Mouse (Mus musculus) T-helper 1 cell (primary cell): ENCODE results near the gene Pigk.

Experiments
- in situ Hi-C: fragments of 300-600 bp; cut with MboI, MseI; formaldehyde crosslinking; loops from one replicate; pipeline ENCODE4 v1.15.1; 2025; ENCODE audit warnings: high pct_unique_total_duplicates

Pigk gene

DNA sequence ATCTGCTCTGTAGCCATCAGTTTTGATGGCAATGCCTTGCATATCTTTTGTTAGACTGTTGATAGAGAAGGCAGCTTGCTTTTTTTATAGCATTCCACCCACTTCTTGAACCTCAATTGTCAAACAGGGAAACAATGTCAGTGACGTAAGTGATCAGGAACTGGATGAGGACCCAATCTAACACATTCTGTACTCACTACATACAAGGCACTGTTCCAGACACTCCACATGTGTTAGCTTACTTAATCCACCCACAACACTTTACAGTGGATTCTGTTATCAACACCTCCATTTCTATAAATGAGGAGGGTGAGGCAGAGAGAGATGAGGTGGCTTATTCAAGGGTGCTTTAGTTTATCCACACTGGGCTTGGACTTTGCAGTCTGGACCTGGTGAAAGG, 124.0 kb downstream of the Pigk start:
- in situ Hi-C loops = no loop called here

DNA sequence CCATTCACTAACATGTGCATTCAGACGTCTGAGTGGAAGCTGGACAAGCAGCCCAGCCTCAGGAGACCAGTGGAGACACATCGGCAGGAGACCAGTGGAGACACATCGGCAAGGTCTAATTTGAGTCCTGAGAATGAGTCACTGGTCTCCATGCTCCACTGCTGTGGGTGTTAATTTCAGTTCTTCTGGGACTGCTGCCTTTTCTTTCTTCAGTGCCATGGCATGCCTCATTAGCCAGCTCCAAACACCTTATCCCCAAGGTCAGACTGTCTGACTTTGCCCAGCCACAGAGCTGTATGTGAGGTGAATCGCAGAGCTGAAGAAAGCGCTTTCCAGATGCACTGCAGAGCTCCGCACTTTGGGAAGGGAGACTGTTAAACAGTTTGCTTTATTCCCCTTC, 127.4 kb downstream of the Pigk start:
- in situ Hi-C loops = loop anchor here (10.0 kb wide), 1 partner anchor 1726 kb away; no protein-coding TSS in a partner anchor

DNA sequence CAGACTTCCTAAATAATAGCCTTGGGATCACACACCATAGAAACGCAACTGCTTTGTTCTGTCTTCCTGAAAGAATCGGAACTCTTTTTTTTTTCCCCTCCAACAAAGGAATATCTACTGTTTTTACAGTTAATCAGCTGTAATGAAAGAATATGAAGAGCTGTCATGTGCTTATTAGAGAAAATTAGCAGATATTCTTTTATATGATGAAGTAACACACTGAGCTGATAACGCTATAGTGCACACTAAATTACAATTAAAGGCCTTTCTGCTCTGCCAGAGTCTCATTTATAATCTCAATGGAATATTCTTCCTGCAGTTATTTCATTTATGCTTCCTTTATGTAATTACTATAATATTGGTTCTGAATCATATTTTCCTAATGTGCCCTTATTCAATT, 128.7 kb downstream of the Pigk start:
- in situ Hi-C loops = loop anchor here (10.0 kb wide), 1 partner anchor 1728 kb away; no protein-coding TSS in a partner anchor

DNA sequence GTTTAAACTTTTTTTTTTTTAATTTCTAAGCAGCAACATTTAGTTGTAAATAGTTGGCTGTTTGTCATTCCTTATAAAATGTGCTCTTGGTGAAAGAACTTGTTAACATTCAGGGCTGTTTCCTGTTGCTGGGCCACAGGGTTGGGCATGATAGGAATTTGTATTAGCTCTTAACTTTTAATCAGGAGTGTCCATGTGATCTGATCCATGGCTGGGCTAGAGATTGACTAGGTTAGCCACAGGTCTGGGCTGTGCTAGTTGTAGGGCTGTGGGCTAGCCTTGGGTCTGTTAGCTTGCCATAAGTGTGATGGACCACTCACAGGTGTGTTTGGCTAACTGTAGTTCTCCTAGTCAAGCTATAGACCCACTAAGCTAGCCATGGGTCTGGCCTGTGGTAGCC, 130.0 kb downstream of the Pigk start:
- in situ Hi-C loops = loop anchor here (10.0 kb wide), 1 partner anchor 1729 kb away; no protein-coding TSS in a partner anchor

GRCm38 (mm10) chr3:152855006-152855614, 141.2 kb downstream of the Pigk start:
- in situ Hi-C loops = loop anchor here (10.0 kb wide), 1 partner anchor 640 kb away; no protein-coding TSS in a partner anchor

DNA sequence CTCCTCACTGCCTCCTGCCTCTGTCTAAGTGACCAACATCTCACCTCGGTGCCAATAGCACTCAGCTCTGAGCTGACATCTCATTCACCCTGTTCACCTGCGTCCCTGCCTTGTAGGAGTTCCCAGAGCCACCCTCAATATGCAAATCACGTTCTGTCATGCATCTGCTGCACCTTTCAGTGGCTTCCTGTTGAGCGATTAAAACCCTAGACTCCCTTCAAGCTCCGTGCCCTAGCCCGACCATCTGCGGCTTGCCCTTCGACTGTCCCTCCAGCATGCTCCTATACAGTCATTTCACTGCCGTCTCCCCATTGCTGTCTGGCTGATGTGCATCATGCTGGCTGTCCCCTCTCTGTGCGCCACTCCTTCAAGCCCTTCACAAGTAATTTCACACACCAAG, 142.2 kb downstream of the Pigk start:
- in situ Hi-C loops = loop anchor here (10.0 kb wide), 1 partner anchor 639 kb away; no protein-coding TSS in a partner anchor

DNA sequence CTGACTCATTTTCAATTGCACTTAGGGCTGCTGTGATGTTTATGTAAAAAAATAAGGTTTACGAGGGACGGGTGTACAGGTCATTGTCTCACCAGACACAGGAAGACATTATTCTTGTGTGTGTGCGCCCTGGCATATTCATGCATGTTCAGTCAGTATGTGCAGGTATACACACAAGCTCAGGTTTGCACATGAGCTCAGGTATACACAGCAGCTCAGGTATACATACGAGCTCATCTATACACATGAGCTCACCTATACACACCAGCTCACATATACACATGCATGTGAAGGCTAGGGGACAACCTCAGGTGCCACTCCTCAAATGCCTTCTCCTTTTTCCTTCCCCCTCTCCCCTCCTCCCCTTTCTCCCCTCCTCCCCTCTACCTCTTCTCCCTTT, 147.6 kb downstream of the Pigk start:
- in situ Hi-C loops = no loop called here

GRCm38 (mm10) chr3:152861978-152862377, 148.1 kb downstream of the Pigk start:
- in situ Hi-C loops = no loop called here

DNA sequence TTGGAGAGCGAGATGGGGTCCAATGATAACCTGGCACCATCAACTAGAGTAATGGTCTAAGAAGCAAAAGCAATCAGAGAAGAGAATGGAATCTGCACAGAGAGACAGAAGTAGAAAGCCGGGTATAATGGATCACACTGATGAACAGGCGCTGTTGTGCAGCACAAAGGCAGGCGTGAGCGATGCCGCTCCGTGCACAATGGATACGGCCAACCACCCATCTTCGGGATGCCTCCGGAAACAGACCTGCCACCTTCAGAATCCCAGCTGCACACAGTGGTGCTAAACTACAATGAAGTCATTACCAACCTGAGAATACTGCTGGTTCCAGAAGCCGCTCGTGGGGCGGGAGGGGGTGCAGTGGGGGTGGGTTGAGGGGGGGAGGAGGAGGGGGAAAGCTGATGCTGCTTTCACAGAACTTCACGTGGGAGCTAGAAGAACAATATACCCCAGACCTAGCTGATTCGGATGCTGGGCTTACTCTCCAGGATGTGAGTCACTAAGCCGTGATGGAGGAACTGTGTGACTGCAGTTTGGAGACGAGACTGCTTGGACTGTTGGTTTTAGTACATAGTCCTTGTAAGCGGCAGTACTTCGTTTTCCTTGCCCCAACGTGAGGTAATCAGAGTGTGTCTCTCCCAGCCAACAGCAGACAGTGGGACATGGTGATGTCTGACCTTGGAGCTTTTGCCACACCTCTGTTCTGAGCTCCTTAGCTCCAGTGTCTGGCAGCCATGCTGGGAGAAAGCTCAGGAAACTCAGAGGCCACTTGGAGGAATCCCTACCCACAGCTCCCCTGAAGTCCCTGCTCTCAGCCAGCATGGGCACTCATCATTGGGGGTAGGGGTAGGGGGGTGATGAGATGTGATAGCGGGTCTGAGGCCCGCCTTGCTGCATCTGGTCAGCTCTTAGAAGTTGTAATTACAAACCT, 152.4 kb downstream of the Pigk start:
- in situ Hi-C loops = no loop called here

DNA sequence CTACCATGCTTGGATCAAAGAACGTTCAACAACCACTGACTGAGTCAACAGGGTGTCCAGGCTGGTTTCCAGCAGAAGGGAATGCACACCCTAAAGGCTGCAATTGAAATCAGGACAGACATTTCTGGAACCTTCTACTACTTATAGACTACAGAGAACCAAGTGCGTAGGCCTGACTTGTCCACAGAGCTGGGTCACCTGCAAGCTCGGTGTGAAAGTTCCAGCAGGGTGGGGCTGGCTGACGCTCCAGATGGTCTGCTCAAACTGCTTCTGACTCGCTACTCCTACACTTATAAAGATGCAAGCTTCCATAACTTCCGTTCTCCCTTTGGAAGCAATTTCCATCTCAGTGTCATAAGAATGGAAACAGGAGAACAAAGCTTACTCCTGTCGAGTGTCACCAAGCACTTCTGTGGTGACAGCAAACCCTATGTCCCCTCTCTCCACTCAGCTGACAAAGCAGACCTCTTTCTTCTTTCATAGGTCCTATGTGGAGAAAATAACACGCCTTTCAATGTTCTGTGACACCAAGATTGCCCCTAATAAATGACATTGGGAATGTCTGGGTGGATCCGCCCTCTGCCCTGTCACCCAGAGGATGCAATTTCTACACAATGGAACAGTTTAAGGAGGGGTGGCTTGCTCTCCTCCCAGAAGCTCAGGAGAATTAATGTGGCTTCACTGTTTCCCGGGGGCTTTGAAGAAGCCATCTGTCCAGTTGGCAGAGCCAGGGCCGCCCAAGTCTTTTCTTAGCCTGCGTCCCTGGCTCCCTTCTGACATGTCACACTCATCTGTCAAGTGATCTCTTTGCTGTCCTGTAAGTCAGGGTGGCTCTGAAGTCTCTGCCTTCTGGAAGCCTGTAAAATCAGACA, 154.0 kb downstream of the Pigk start:
- in situ Hi-C loops = no loop called here

GRCm38 (mm10) chr3:152872054-152872453, 158.2 kb downstream of the Pigk start:
- in situ Hi-C loops = loop anchor here (5.0 kb wide), 1 partner anchor 90 kb away; no protein-coding TSS in a partner anchor

GRCm38 (mm10) chr3:152872596-152872995, 158.7 kb downstream of the Pigk start:
- in situ Hi-C loops = loop anchor here (5.0 kb wide), 1 partner anchor 90 kb away; no protein-coding TSS in a partner anchor

DNA sequence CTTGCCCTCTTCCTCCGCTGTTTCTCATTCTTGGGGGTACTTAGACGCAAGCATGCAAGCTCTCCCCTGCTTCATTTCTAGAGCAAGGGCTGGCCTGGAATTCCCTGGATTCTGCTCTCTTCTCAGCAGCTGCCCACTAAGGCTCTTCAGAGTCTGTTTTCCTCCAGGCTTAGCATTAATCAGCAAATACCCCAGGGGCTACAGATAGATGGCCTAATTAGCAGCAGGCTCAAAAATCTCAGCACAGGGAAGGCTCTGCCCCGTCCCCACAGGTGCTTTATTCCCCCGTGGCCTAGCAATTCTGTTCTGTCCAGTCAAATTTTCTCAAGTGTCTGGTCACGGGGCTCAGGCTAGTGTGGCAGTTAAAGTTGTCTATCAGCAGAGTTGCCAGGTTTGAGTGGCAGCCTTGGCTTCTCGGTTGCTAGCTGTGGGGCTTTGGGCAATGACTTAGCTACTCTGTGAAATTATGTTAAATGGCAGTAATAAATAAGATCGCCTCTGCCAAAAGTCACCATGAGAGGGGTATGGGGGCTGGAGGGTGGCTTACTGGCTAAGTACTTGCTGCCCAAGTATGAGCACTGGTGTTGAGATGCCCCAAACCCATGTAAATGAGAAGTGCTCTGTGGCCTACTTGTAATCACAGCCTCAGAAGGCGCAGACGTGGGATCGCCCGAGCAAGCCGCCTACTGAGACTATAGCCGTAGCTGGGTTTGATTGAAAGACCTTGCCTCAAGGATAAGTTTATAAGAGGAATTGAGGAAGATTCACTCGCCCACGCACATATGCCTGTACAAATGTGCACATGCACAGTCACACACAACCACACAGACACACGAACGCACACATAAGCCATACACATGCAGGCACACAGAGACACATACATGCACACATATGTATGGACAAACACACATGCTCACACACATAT, 160.8 kb downstream of the Pigk start:
- in situ Hi-C loops = loop anchor here (5.0 kb wide), 1 partner anchor 88 kb away; no protein-coding TSS in a partner anchor

GRCm38 (mm10) chr3:152875723-152876290, 161.9 kb downstream of the Pigk start:
- in situ Hi-C loops = no loop called here

DNA sequence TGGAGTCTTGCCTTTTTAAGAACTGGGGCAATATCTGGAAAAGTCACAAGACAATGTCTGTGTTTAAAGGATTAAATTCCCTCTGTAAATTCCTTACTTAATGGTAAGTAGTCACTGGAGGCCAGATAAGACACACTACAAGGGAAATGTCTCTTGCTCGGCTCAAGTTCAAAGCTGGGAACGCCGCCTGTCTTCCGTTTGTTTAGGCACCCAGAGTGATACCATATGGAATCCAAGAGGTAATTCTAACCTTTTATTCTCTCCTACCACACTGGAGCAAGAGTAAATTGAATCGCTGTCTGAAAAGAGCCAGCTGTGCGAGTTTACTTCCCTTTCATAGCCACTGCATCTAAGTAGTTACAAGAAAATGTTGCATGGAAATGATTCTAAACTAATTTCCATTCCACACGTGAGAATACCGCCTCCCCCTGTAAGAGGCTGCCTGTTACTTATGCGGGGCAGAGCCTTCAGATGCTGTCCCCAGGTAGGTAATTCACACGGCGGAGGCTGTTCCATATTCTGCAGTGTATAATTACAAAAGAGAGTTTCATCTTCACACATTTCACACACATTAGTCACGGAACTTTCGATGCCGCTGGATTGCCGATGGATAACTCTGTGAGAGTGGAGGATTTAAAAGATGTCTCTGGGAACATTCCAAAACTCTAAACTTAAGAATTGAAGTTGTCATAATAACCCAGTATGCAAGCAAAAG, 166.4 kb downstream of the Pigk start:
- in situ Hi-C loops = no loop called here

- in situ Hi-C loops = no loop called here
Measured at GRCm38 (mm10) chr3:152881706-152882105, 167.8 kb downstream of the Pigk start.

DNA sequence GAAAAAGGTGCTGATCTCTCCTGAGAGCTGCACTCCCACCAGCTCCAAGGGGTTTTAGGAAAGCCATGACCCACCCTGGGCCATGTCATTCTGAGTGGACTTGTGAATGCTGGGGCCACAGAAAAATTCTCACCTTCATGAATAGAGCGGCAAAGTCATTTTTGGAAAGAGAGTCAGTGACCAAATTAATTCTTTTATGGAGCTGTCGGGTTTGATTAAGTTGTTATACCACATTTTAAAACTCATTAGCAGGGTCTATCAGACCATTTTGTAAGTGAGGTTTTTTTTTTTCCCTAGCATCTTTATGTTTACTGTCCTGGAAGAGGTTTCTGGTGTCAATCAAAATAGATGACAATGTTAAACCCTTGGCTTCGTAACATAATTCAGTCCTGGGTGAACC, 169.7 kb downstream of the Pigk start:
- in situ Hi-C loops = no loop called here

DNA sequence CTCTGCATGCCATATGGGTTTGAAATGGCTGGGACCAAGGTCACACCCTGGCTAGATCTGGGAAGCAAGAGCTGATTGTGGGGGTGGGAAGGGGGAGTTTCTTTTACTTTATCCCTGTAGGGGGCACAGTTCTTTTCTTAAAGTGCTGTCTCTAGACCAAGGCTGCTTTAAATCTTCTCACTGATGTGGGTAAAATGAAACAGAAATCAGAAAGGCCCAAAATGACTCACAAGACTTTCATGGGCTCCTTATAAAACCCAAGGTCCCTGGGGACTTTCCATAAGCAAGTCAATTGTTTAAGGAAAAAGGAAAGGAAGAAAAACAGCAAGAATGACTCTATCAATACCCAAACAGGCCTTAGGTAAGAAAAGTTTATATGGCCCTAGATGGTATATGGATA, 172.8 kb downstream of the Pigk start:
- in situ Hi-C loops = no loop called here

GRCm38 (mm10) chr3:152888116-152888515, 174.2 kb downstream of the Pigk start:
- in situ Hi-C loops = no loop called here
